Mouse (Mus musculus) limb, embryonic 11.5 days (tissue): ENCODE data around the gene Mansc1. TPM values are rescaled to one million over a fixed set of nuclear protein-coding genes. Genes with fewer than 3 reads are reported as not detected.
"Not testable (repeated sequence)": the region's sequence is repeated elsewhere in the genome, so short reads cannot be mapped to it uniquely, and the experiment has no call there.

ENCODE experiments used
- ATAC-seq: fragments of 200-750 bp; cut with Nextera tagmentation; 2 replicates; pipeline ENCODE4 v1.8.0; 2017; ENCODE audit warnings: low read depth; ENCODE audit not compliant: insufficient number of reproducible peaks, low FRiP score, low TSS enrichment
- DNase-seq: peaks from one replicate; pipeline ENCODE4 v3.0.0-alpha.2; 2015; ENCODE audit warnings: low spot score
- H3K27ac ChIP-seq: fragments of 300-500 bp; sonication (generic); replicated peaks from 2 replicates; pipeline ENCODE4 v1.5.1; 2014; ENCODE audit warnings: low read depth, mild to moderate bottlenecking, low read length
- H3K27me3 ChIP-seq: fragments of 300-500 bp; sonication (generic); 2 replicates; pipeline ENCODE4 v1.6.1; 2014; ENCODE audit warnings: mild to moderate bottlenecking, low read length, mixed read lengths; ENCODE audit not compliant: control insufficient read depth, insufficient read depth
- H3K36me3 ChIP-seq: fragments of 300-500 bp; sonication (generic); 2 replicates; pipeline ENCODE4 v1.6.1; 2014; ENCODE audit warnings: mild to moderate bottlenecking, low read length, moderate library complexity, mixed read lengths; ENCODE audit not compliant: control insufficient read depth, insufficient read depth
- H3K4me1 ChIP-seq: fragments of 300-500 bp; sonication (generic); 2 replicates; pipeline ENCODE4 v1.6.1; 2014; ENCODE audit warnings: low read length, mixed read lengths; ENCODE audit not compliant: control insufficient read depth, insufficient read depth
- H3K4me2 ChIP-seq: fragments of 300-500 bp; sonication (generic); 2 replicates; pipeline ENCODE4 v1.6.1; 2014; ENCODE audit warnings: low read depth, mild to moderate bottlenecking, moderate library complexity; ENCODE audit not compliant: severe bottlenecking
- H3K4me3 ChIP-seq: fragments of 300-500 bp; sonication (generic); 2 replicates; pipeline ENCODE4 v1.5.1; 2014; ENCODE audit warnings: low read depth, low read length
- H3K9ac ChIP-seq: fragments of 300-500 bp; sonication (generic); 2 replicates; pipeline ENCODE4 v1.6.1; 2014; ENCODE audit warnings: mild to moderate bottlenecking, low read length
- H3K9me3 ChIP-seq: fragments of 300-500 bp; sonication (generic); 2 replicates; pipeline ENCODE4 v1.6.1; 2016; ENCODE audit warnings: low read length; ENCODE audit not compliant: control insufficient read depth
- WGBS: fragments of 180-500 bp; shearing (Covaris S2); extraction: QIAGEN DNeasy Blood & Tissue Kit; methylation state at CpG from one replicate; pipeline ENCODE4 v1.1.7; 2014; 5-methylcytosine and 5-hydroxymethylcytosine counted together
- polyA plus RNA-seq: library from polyadenylated mRNA; unstranded; fragments of >200 nt; fragmentation: Nextera tagmentation; extraction: Ambion mirVana; gene quantifications from 2 replicates; pipeline ENCODE4 v1.2.1, GENCODE M21; 2014

The Mansc1 gene
- polyA plus RNA-seq: 0.33 and 0.58 TPM in 2 replicates

- Histone ChIP-seq H3K9ac (peak within 1 kb of the TSS; percentile 64), H3K27ac (no peak within 1 kb of the TSS), H3K4me2 (peak within 1 kb of the TSS; percentile 94), H3K27me3 (peaks cover 12% of the 10 kb centered on the region), H3K4me3 (peak within 1 kb of the TSS; percentile 47), H3K36me3 (no peaks in the 10 kb centered on the region), H3K4me1 (no peaks in the 10 kb centered on the region), H3K9me3 (no peaks in the 10 kb centered on the region)
- DNase-seq: peak; percentile 63
- WGBS: 1% methylated on average over 46 of the region's 46 CpGs
- ATAC-seq: peak; percentile 33; the same call in 1 of the 2 replicates
These were observed at the start of gene Mansc1 for GRCm38 (mm10) chr6:134631947-134632687. Gene Mansc1, minus strand, starts transcription at chr6:134632488.

GRCm38 (mm10) chr6:134679330-134679729 lies 47.0 kb upstream of the Mansc1 start:
- H3K27ac ChIP-seq: not testable (repeated sequence)

GRCm38 (mm10) chr6:134678037-134678436 lies 45.7 kb upstream of the Mansc1 start:
- no peak for DNase-seq
- Histone ChIP-seq H3K27ac (no peak overlapping the region), H3K4me3 (no peak overlapping the region), H3K27me3 (no peaks in the 10 kb centered on the region), H3K36me3 (no peaks in the 10 kb centered on the region), H3K4me2 (no peak overlapping the region), H3K9me3 (no peaks in the 10 kb centered on the region), H3K9ac (no peak overlapping the region), H3K4me1 (peaks cover 2% of the 10 kb centered on the region; the same call in 1 of the 2 replicates)
- no peak for ATAC-seq
- 78% methylated on average over 3 of the region's 3 CpGs for WGBS

More at GRCm38 (mm10) chr6:134679330-134679729, 47.0 kb upstream of the Mansc1 start:
- not testable (repeated sequence) for H3K27me3 ChIP-seq, H3K4me1 ChIP-seq, ATAC-seq, H3K9ac ChIP-seq, H3K4me2 ChIP-seq, H3K4me3 ChIP-seq, H3K36me3 ChIP-seq, DNase-seq, H3K9me3 ChIP-seq
- WGBS: 92% methylated on average over 4 of the region's 4 CpGs

- Histone ChIP-seq H3K4me1 (peaks cover 2% of the 10 kb centered on the region; the same call in 1 of the 2 replicates), H3K27me3 (no peaks in the 10 kb centered on the region), H3K9ac (no peak overlapping the region), H3K27ac (no peak overlapping the region), H3K9me3 (no peaks in the 10 kb centered on the region), H3K4me3 (no peak overlapping the region), H3K36me3 (no peaks in the 10 kb centered on the region), H3K4me2 (no peak overlapping the region)
- ATAC-seq (no peak), DNase-seq (no peak)
- 82% methylated on average over 4 of the region's 4 CpGs for WGBS
These were observed 45.2 kb upstream of the Mansc1 start for GRCm38 (mm10) chr6:134677504-134677903.

GRCm38 (mm10) chr6:134673712-134674111 lies 41.4 kb upstream of the Mansc1 start:
- H3K27me3 ChIP-seq: not testable (repeated sequence)

GRCm38 (mm10) chr6:134670881-134671411 lies 38.7 kb upstream of the Mansc1 start:
- H3K4me2 ChIP-seq: no peak overlapping the region
- 80% methylated on average over 4 of the region's 4 CpGs for WGBS
- H3K27ac ChIP-seq: no peak overlapping the region
- no peak overlapping the region for H3K9ac ChIP-seq
- no peaks in the 10 kb centered on the region for H3K27me3 ChIP-seq
- DNase-seq (no peak), ATAC-seq (no peak)
- peaks cover 2% of the 10 kb centered on the region; the same call in 1 of the 2 replicates for H3K4me1 ChIP-seq
- H3K4me3 ChIP-seq: no peak overlapping the region
- H3K9me3 ChIP-seq: no peaks in the 10 kb centered on the region
- H3K36me3 ChIP-seq: no peaks in the 10 kb centered on the region

More at GRCm38 (mm10) chr6:134673712-134674111, 41.4 kb upstream of the Mansc1 start:
- 87% methylated on average over 8 of the region's 8 CpGs for WGBS
- not testable (repeated sequence) for H3K4me3 ChIP-seq, H3K9ac ChIP-seq, ATAC-seq, H3K4me2 ChIP-seq, H3K9me3 ChIP-seq, H3K4me1 ChIP-seq, H3K27ac ChIP-seq, DNase-seq, H3K36me3 ChIP-seq

- H3K27me3 ChIP-seq: no peaks in the 10 kb centered on the region
- 84% methylated on average over 6 of the region's 6 CpGs for WGBS
- H3K36me3 ChIP-seq: no peaks in the 10 kb centered on the region
- ATAC-seq (no peak), DNase-seq (no peak)
- H3K4me3 ChIP-seq: no peak overlapping the region
- no peak overlapping the region for H3K4me2 ChIP-seq
- H3K9me3 ChIP-seq: no peaks in the 10 kb centered on the region
- H3K9ac ChIP-seq: no peak overlapping the region
- peaks cover under 1% of the 10 kb centered on the region; the same call in 1 of the 2 replicates for H3K4me1 ChIP-seq
- H3K27ac ChIP-seq: no peak overlapping the region
These were observed 37.0 kb upstream of the Mansc1 start for GRCm38 (mm10) chr6:134669179-134669865.

GRCm38 (mm10) chr6:134668519-134668918 lies 36.2 kb upstream of the Mansc1 start:
- ATAC-seq: no peak
- H3K4me1 ChIP-seq: no peaks in the 10 kb centered on the region
- H3K27me3 ChIP-seq: no peaks in the 10 kb centered on the region
- H3K9me3 ChIP-seq: no peaks in the 10 kb centered on the region
- H3K4me3 ChIP-seq: no peak overlapping the region
- no peak for DNase-seq
- H3K9ac ChIP-seq: no peak overlapping the region
- WGBS: 78% methylated on average over 2 of the region's 2 CpGs
- no peak overlapping the region for H3K4me2 ChIP-seq
- no peak overlapping the region for H3K27ac ChIP-seq
- H3K36me3 ChIP-seq: no peaks in the 10 kb centered on the region
